Mouse (Mus musculus) lung, postnatal 0 days (tissue): ENCODE data around the gene Phf21a. TPM values are rescaled to one million over a fixed set of nuclear protein-coding genes. Genes with fewer than 3 reads are reported as not detected.
A peak's percentile ranks its signal among the peaks of the same experiment; 100 is the strongest.

ENCODE experiments used
- ATAC-seq: fragments of 200-750 bp; cut with Nextera tagmentation; 2 replicates; pipeline ENCODE4 v1.8.0; 2017; ENCODE audit warnings: moderate library complexity
- DNase-seq: peaks from one replicate; pipeline ENCODE4 v3.0.0-alpha.2; 2016; ENCODE audit warnings: low spot score
- H3K27ac ChIP-seq: fragments of 300-500 bp; sonication (generic); 2 replicates; pipeline ENCODE4 v1.5.1; 2014; ENCODE audit warnings: antibody characterized with exemption, mild to moderate bottlenecking, low read length, mixed read lengths
- H3K27me3 ChIP-seq: fragments of 300-500 bp; sonication (generic); replicated peaks from 2 replicates; pipeline ENCODE4 v1.6.1; 2014; ENCODE audit warnings: low read length, mixed read lengths; ENCODE audit not compliant: insufficient read depth
- H3K36me3 ChIP-seq: fragments of 300-500 bp; sonication (generic); 2 replicates; pipeline ENCODE4 v1.6.1; 2014; ENCODE audit warnings: low read length, mixed read lengths; ENCODE audit not compliant: insufficient read depth
- H3K4me1 ChIP-seq: fragments of 300-500 bp; sonication (generic); 2 replicates; pipeline ENCODE4 v1.6.1; 2014; ENCODE audit warnings: antibody characterized with exemption, low read depth, low read length, mixed read lengths; ENCODE audit not compliant: insufficient read depth
- H3K4me2 ChIP-seq: fragments of 300-500 bp; sonication (generic); replicated peaks from 2 replicates; pipeline ENCODE4 v1.6.1; 2014; ENCODE audit warnings: low read depth, mild to moderate bottlenecking, low read length, moderate library complexity, mixed read lengths
- H3K4me3 ChIP-seq: fragments of 300-500 bp; sonication (generic); 2 replicates; pipeline ENCODE4 v1.5.1; 2014; ENCODE audit warnings: low read depth, low read length
- H3K9ac ChIP-seq: fragments of 300-500 bp; sonication (generic); replicated peaks from 2 replicates; pipeline ENCODE4 v1.6.1; 2014; ENCODE audit warnings: low read depth, mild to moderate bottlenecking
- H3K9me3 ChIP-seq: fragments of 300-500 bp; sonication (generic); 2 replicates; pipeline ENCODE4 v1.6.1; 2016; ENCODE audit warnings: low read length, mixed read lengths
- CTCF ChIP-seq: IDR thresholded peaks from 2 replicates; pipeline ENCODE4 v1.5.1; 2016; ENCODE audit warnings: antibody characterized with exemption, mild to moderate bottlenecking
- EP300 ChIP-seq: IDR thresholded peaks from 2 replicates; pipeline ENCODE4 v1.6.1; 2016; ENCODE audit warnings: antibody characterized with exemption, mild to moderate bottlenecking, control low read depth
- WGBS: fragments of 180-500 bp; shearing (Covaris S2); extraction: QIAGEN DNeasy Blood & Tissue Kit; methylation state at CpG from one replicate; pipeline ENCODE4 v1.1.7; 2014; 5-methylcytosine and 5-hydroxymethylcytosine counted together
- polyA plus RNA-seq: library from polyadenylated mRNA; unstranded; fragments of >200 nt; fragmentation: Nextera tagmentation; extraction: Ambion mirVana; gene quantifications from 2 replicates; pipeline ENCODE4 v1.2.1, GENCODE M21; 2015

Gene Phf21a
- polyA plus RNA-seq, 1 experiment from 2014 or later = 12.9 TPM

- ATAC-seq = no peak
- 10% methylated on average over 10 of the region's 10 CpGs for WGBS
Observed at GRCm38 (mm10) chr2:92375788-92376187, 282.9 kb downstream of the Phf21a start.

DNA sequence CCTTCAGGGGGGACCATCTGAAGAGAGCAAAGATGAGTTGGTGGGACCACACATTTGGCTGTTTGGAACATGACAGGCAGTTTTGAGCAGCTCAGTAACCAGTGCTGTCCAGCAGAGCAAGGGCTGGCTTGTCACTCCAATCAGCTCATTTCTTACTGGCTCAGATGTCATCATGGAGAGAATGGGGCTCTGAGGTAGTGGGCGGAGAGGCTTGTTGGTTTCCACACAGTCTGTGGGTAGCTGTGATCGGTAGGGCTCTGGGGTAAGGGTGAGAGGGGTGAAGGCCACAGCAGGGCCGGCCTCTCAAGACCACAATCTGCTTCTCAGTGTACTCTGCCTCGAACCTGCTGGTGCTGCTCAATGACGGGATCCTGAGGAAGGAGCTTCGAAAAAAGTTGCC, 283.4 kb downstream of the Phf21a start:
- Histone ChIP-seq H3K4me1 (peaks cover 13% of the 10 kb centered on the region; the same call in 1 of the 2 replicates), H3K27ac (no peak overlapping the region), H3K9ac (peak overlapping the region; percentile 70), H3K27me3 (no peaks in the 10 kb centered on the region), H3K36me3 (peaks cover 19% of the 10 kb centered on the region), H3K4me3 (no peak overlapping the region), H3K9me3 (no peaks in the 10 kb centered on the region), H3K4me2 (peak overlapping the region; percentile 74; the same call in 1 of the 2 replicates)
- no peak for TF ChIP-seq EP300
- TF ChIP-seq CTCF = no peak
- DNase-seq (peak; percentile 32), ATAC-seq (no peak)
- WGBS = 69% methylated on average over 6 of the region's 6 CpGs

More at GRCm38 (mm10) chr2:92375788-92376187, 282.9 kb downstream of the Phf21a start:
- peak overlapping the region; percentile 74 for H3K4me2 ChIP-seq
- no peak for DNase-seq
- peak overlapping the region; percentile 93 for H3K27ac ChIP-seq
- H3K4me1 ChIP-seq = peaks cover 13% of the 10 kb centered on the region; the same call in 1 of the 2 replicates
- H3K9ac ChIP-seq = peak overlapping the region; percentile 70
- TF ChIP-seq CTCF (no peak), EP300 (no peak)
- no peaks in the 10 kb centered on the region for H3K9me3 ChIP-seq
- peak overlapping the region; percentile 54 for H3K4me3 ChIP-seq
- H3K27me3 ChIP-seq = no peaks in the 10 kb centered on the region; the same call in 1 of the 2 replicates
- peaks cover 14% of the 10 kb centered on the region for H3K36me3 ChIP-seq

DNA sequence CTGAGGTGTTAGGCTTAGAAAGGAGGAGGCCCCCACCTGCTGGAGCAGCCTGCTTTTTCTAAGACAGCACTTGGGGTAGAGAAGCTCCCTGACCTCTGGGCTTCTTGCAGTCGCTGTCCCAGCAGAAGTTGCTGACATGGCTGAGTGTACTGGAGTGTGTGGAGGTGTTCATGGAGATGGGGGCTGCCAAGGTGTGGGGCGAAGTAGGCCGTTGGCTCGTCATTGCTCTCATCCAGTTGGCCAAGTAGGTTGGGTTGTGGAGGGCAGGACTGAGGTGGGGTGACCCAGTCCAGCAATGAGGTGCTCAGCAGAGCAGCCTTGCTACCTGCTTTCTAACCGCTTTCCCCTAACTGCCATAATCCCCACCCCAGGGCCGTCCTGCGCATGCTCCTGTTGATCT, 284.4 kb downstream of the Phf21a start:
- no peak overlapping the region for H3K27ac ChIP-seq
- 91% methylated on average over 7 of the region's 7 CpGs for WGBS
- no peak for DNase-seq

GRCm38 (mm10) chr2:92379783-92380494, 287.0 kb downstream of the Phf21a start:
- H3K9ac ChIP-seq = no peak overlapping the region
- H3K27me3 ChIP-seq = no peaks in the 10 kb centered on the region
- ATAC-seq (no peak), DNase-seq (no peak)
- H3K4me1 ChIP-seq = peaks cover 9% of the 10 kb centered on the region; the same call in 1 of the 2 replicates
- H3K4me2 ChIP-seq = no peak overlapping the region
- TF ChIP-seq EP300 (no peak), CTCF (no peak)
- WGBS = 79% methylated on average over 17 of the region's 17 CpGs
- H3K9me3 ChIP-seq = no peaks in the 10 kb centered on the region
- no peak overlapping the region for H3K4me3 ChIP-seq
- H3K36me3 ChIP-seq = peaks cover 24% of the 10 kb centered on the region
- no peak overlapping the region for H3K27ac ChIP-seq

More for the DNA sequence above, 284.4 kb downstream of the Phf21a start:
- H3K9me3 ChIP-seq = no peaks in the 10 kb centered on the region
- H3K9ac ChIP-seq = no peak overlapping the region
- ATAC-seq = no peak
- peaks cover 10% of the 10 kb centered on the region; the same call in 1 of the 2 replicates for H3K4me1 ChIP-seq
- H3K27me3 ChIP-seq = no peaks in the 10 kb centered on the region
- H3K36me3 ChIP-seq = peaks cover 24% of the 10 kb centered on the region
- TF ChIP-seq EP300 (no peak), CTCF (no peak)
- no peak overlapping the region for H3K4me3 ChIP-seq
- no peak overlapping the region for H3K4me2 ChIP-seq

- no peak overlapping the region for H3K9ac ChIP-seq
- DNase-seq = no peak
- H3K4me2 ChIP-seq = no peak overlapping the region
- 66% methylated on average over 6 of the region's 6 CpGs for WGBS
- peaks cover 24% of the 10 kb centered on the region for H3K36me3 ChIP-seq
- H3K4me3 ChIP-seq = no peak overlapping the region
- no peak overlapping the region for H3K27ac ChIP-seq
- no peaks in the 10 kb centered on the region for H3K27me3 ChIP-seq
- ATAC-seq = no peak
- H3K9me3 ChIP-seq = no peaks in the 10 kb centered on the region
- peaks cover 9% of the 10 kb centered on the region; the same call in 1 of the 2 replicates for H3K4me1 ChIP-seq
- no peak for TF ChIP-seq CTCF
- TF ChIP-seq EP300 = no peak
Observed at GRCm38 (mm10) chr2:92380495-92381050, 287.7 kb downstream of the Phf21a start.

DNA sequence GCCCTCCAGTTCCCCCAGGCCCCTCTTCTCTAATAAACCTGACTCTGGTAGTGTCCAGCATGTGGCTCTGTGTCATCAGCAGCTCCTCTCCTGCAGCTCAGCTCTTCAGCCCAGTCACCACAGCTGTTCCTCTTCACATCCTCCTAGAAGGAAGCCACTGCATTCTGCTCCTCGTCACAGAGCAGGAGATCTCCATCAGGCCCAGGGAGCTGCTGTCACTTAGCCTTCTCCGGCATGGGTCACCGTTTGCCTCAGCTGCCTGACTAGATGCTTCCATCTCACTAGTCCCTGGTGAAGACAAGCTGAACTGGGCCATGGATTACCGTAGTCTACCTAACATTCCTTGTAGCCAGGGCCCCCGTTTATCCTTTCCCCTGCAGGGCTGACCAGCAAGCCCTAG, 288.2 kb downstream of the Phf21a start:
- Histone ChIP-seq H3K27me3 (no peaks in the 10 kb centered on the region), H3K4me1 (peaks cover 4% of the 10 kb centered on the region; the same call in 1 of the 2 replicates), H3K4me3 (no peak overlapping the region), H3K27ac (no peak overlapping the region), H3K9me3 (no peaks in the 10 kb centered on the region), H3K4me2 (no peak overlapping the region), H3K36me3 (peaks cover 24% of the 10 kb centered on the region), H3K9ac (no peak overlapping the region)
- TF ChIP-seq EP300 (no peak), CTCF (no peak)
- no peak for DNase-seq
- 78% methylated on average over 5 of the region's 5 CpGs for WGBS
- no peak for ATAC-seq
